Mouse (Mus musculus): ENCODE data around the gene Kcnab1. TPM values are rescaled to one million over a fixed set of nuclear protein-coding genes. Genes with fewer than 3 reads are reported as not detected.

Gene Kcnab1
- total and polyA plus RNA-seq, 3 experiments = 0.38 to 0.81 (median 0.76) TPM

GRCm38 (mm10) chr3:65417913-65418594 is 308.9 kb downstream of the Kcnab1 start:
- H3K27me3 ChIP-seq (replicated peaks) = no peaks in the 10 kb centered on the region
- no peaks in the 10 kb centered on the region for H3K36me3 ChIP-seq (replicated peaks in 1 of 2; ENCODE audit: control insufficient read depth in 1 of 2, insufficient read depth in 1 of 2, low read length in 1 of 2)
- no peak overlapping the region for H3K9ac ChIP-seq (ENCODE audit: insufficient read depth, low read depth)
- H3K9me3 ChIP-seq (replicated peaks; ENCODE audit: low read length) = no peaks in the 10 kb centered on the region
- no peak overlapping the region for H3K4me2 ChIP-seq (ENCODE audit: insufficient read depth, low read depth, poor library complexity, severe bottlenecking)
- dilution Hi-C loops (cut with MboI; ENCODE audit: extremely low pct_ligation_motif_present, extremely low pct_unique_long_range_greater_than_20kb, low sequenced_read_pairs) = no loop called here
- no peaks in the 10 kb centered on the region for H3K79me2 ChIP-seq (replicated peaks; ENCODE audit: control insufficient read depth, extremely low read depth, insufficient read depth, poor library complexity, severe bottlenecking)
- in situ Hi-C loops (cut with MboI; ENCODE audit: low pct_ligation_motif_present, low pct_unique_long_range_greater_than_20kb, low sequenced_read_pairs) = no loop called here
- H3K4me3 ChIP-seq (replicated peaks in 1 of 3; ENCODE audit: low read depth in 2 of 3, low read length in 2 of 3, poor library complexity in 1 of 3) = no peak overlapping the region
- TF ChIP-seq BHLHE40 (IDR thresholded peaks at IDR 0.05; ENCODE audit: low read depth, low read length) (0 out of 2 replicates have a peak, but pooled peaks have one; percentile 7), MAZ (IDR thresholded peaks at IDR 0.05; ENCODE audit: low read depth, low read length) (no peak)
- H3K27ac ChIP-seq (ENCODE audit: insufficient read depth, low read depth) = no peak overlapping the region
- H3K4me1 ChIP-seq (ENCODE audit: control insufficient read depth in 1 of 2, insufficient read depth in 2 of 2) = peaks cover 0 to 9% of the 10 kb centered on the region in 2 experiments; a peak in 2 of 4 replicates
- no peak for DNase-seq (ENCODE audit: extremely low read depth)

- no peaks in the 10 kb centered on the region for H3K79me2 ChIP-seq (replicated peaks; ENCODE audit: control insufficient read depth, extremely low read depth, insufficient read depth, poor library complexity, severe bottlenecking)
- no peak for DNase-seq (ENCODE audit: extremely low read depth)
- H3K9me3 ChIP-seq (replicated peaks; ENCODE audit: low read length) = no peaks in the 10 kb centered on the region
- H3K4me3 ChIP-seq (replicated peaks in 1 of 3; ENCODE audit: low read depth in 2 of 3, low read length in 2 of 3, poor library complexity in 1 of 3) = no peak overlapping the region
- H3K27ac ChIP-seq (ENCODE audit: insufficient read depth, low read depth) = no peak overlapping the region
- no peaks in the 10 kb centered on the region for H3K36me3 ChIP-seq (replicated peaks in 1 of 2; ENCODE audit: control insufficient read depth in 1 of 2, insufficient read depth in 1 of 2, low read length in 1 of 2)
- H3K9ac ChIP-seq (ENCODE audit: insufficient read depth, low read depth) = no peak overlapping the region
- no peak overlapping the region for H3K4me2 ChIP-seq (ENCODE audit: insufficient read depth, low read depth, poor library complexity, severe bottlenecking)
- no peaks in the 10 kb centered on the region for H3K27me3 ChIP-seq (replicated peaks)
- in situ Hi-C loops (cut with MboI; ENCODE audit: low pct_ligation_motif_present, low pct_unique_long_range_greater_than_20kb, low sequenced_read_pairs) = no loop called here
- peaks cover 0 to 9% of the 10 kb centered on the region in 2 experiments; a peak in 2 of 4 replicates for H3K4me1 ChIP-seq (ENCODE audit: control insufficient read depth in 1 of 2, insufficient read depth in 2 of 2)
- dilution Hi-C loops (cut with MboI; ENCODE audit: extremely low pct_ligation_motif_present, extremely low pct_unique_long_range_greater_than_20kb, low sequenced_read_pairs) = no loop called here
- no peak for TF ChIP-seq CHD2 (IDR thresholded peaks at IDR 0.05; ENCODE audit: low read length)
- TF ChIP-seq CTCF (conservative IDR thresholded peaks at IDR 0.05 in 1 of 2, IDR thresholded peaks at IDR 0.05 in 1 of 2; ENCODE audit: low read depth in 2 of 2, low read length in 2 of 2) = no peak
- TF ChIP-seq MEF2A (IDR thresholded peaks at IDR 0.05; ENCODE audit: borderline replicate concordance, low read depth, low read length) = no peak
- TF ChIP-seq ZC3H11A (IDR thresholded peaks at IDR 0.05; ENCODE audit: low read depth, low read length) = no peak
- TF ChIP-seq JUND (conservative IDR thresholded peaks at IDR 0.05; ENCODE audit: low read depth, low read length) = no peak
- TF ChIP-seq ZNF384 (IDR thresholded peaks at IDR 0.05; ENCODE audit: low read depth, low read length) = no peak
- no peak for TF ChIP-seq ZMIZ1 (IDR thresholded peaks at IDR 0.05; ENCODE audit: low read depth, low read length)
- no peak for TF ChIP-seq E2F4 (IDR thresholded peaks at IDR 0.05; ENCODE audit: insufficient replicate concordance, low read depth, low read length)
- TF ChIP-seq HCFC1 (IDR thresholded peaks at IDR 0.05; ENCODE audit: low read depth, low read length) = no peak
- no peak for TF ChIP-seq IRF4 (IDR thresholded peaks at IDR 0.05; ENCODE audit: low read depth, low read length)
- TF ChIP-seq NRF1 (IDR thresholded peaks at IDR 0.05; ENCODE audit: low read depth, low read length) = no peak
- TF ChIP-seq BHLHE40 (IDR thresholded peaks at IDR 0.05; ENCODE audit: low read depth, low read length) = no peak
- TF ChIP-seq ZKSCAN1 (IDR thresholded peaks at IDR 0.05; ENCODE audit: borderline replicate concordance, low read depth, low read length) = no peak
- TF ChIP-seq MYC (IDR thresholded peaks at IDR 0.05; ENCODE audit: low read depth, low read length) = no peak
Measured at GRCm38 (mm10) chr3:65419706-65420105, 310.5 kb downstream of the Kcnab1 start.
